9 mouse cellular contexts compared by ENCODE assay signal in genomic region chr11:19761694-19761976, GRCm38 (mm10).
DNase-seq lines count a peak whose midpoint lies in the region; ATAC-seq and TF ChIP-seq lines count a peak whose summit lies in the region.
"Had no signal": no experiment of that assay in that cellular context is flagged by ENCODE, and none has a peak within 500 bp of the region (broad histone marks: within the 10 kb centered on the region; RNA-seq: fewer than 3 reads in every experiment).

No protein-coding gene starts in this region.

- intact Hi-C loops in gastrocnemius, adult 2 months (cut with DNase I) = loop anchor here (1.0 to 5.0 kb wide), 2 partner anchors 226 to 884 kb away; no protein-coding TSS in a partner anchor

- no peaks in the 10 kb centered on the region for H3K27me3 ChIP-seq in lung, embryonic 15.5 days
- H3K27me3 ChIP-seq in midbrain, embryonic 16.5 days (ENCODE audit: control insufficient read depth, insufficient read depth, low read depth, low read length) = peaks cover 6% of the 10 kb centered on the region; the same call in 1 of the 2 replicates

- H3K4me2 ChIP-seq in lung, embryonic 15.5 days = no peak overlapping the region
- no peak overlapping the region for H3K4me2 ChIP-seq in midbrain, embryonic 16.5 days (ENCODE audit: low read length)

- no peaks in the 10 kb centered on the region for H3K9me3 ChIP-seq in lung, embryonic 15.5 days
- H3K9me3 ChIP-seq in midbrain, embryonic 16.5 days (replicated peaks; ENCODE audit: control insufficient read depth, low read length, poor library complexity, severe bottlenecking) = no peaks in the 10 kb centered on the region
- H3K9me3 ChIP-seq: embryonic facial prominence, embryonic 12.5 days had no signal

- ATAC-seq in lung, embryonic 15.5 days (ENCODE audit: borderline replicate concordance, extremely low read depth, low FRiP score, low TSS enrichment) = 0 out of 2 replicates have a peak, but pooled peaks have one; percentile 47
- ATAC-seq in midbrain, embryonic 16.5 days = peak; percentile 40; the same call in 1 of the 2 replicates

- no peak overlapping the region for H3K27ac ChIP-seq in lung, embryonic 15.5 days
- H3K27ac ChIP-seq in midbrain, embryonic 16.5 days (ENCODE audit: low read length) = no peak overlapping the region
- H3K27ac ChIP-seq in gastrocnemius, adult 2 months = no peak overlapping the region
- H3K27ac ChIP-seq: embryonic facial prominence, embryonic 12.5 days had no signal

- 0 out of 2 replicates have a peak, but pooled peaks cover 5% of the 10 kb centered on the region for H3K4me1 ChIP-seq in lung, embryonic 15.5 days
- H3K4me1 ChIP-seq in midbrain, embryonic 16.5 days (ENCODE audit: control insufficient read depth, insufficient read depth, low read length) = peaks cover 2% of the 10 kb centered on the region; the same call in 1 of the 2 replicates
- H3K4me1 ChIP-seq: embryonic facial prominence, embryonic 12.5 days had no signal

- no peak for TF ChIP-seq CTCF in gastrocnemius, adult 2 months (IDR thresholded peaks at IDR 0.05)

- DNase-seq in cerebellum, postnatal 14 days = peak; percentile 26 to 40
- no peak for DNase-seq in cerebellum, postnatal 4 days (ENCODE audit: low spot score in 2 of 2)
- DNase-seq in lung, postnatal 25 days (ENCODE audit: low spot score) = no peak
- peak; percentile 61 for DNase-seq in adrenal gland, postnatal 14 days
- no peak for DNase-seq in gastrocnemius, adult 2 months
- DNase-seq in thymus, postnatal 4 days = no peak

- H3K36me3 ChIP-seq in lung, embryonic 15.5 days = no peaks in the 10 kb centered on the region
- no peaks in the 10 kb centered on the region for H3K36me3 ChIP-seq in midbrain, embryonic 16.5 days (ENCODE audit: control insufficient read depth, insufficient read depth, low read length)
- H3K36me3 ChIP-seq: embryonic facial prominence, embryonic 12.5 days had no signal

- WGBS in lung, embryonic 15.5 days = 50% methylated on average over 4 of the region's 4 CpGs
- WGBS in midbrain, embryonic 16.5 days = 29% methylated on average over 4 of the region's 4 CpGs

- no peak overlapping the region for H3K9ac ChIP-seq in lung, embryonic 15.5 days
- H3K9ac ChIP-seq in midbrain, embryonic 16.5 days (ENCODE audit: low read depth, low read length) = no peak overlapping the region
- H3K9ac ChIP-seq: embryonic facial prominence, embryonic 12.5 days had no signal

- H3K4me3 ChIP-seq in lung, embryonic 15.5 days = no peak overlapping the region
- H3K4me3 ChIP-seq in midbrain, embryonic 16.5 days (ENCODE audit: low read depth, low read length) = no peak overlapping the region
- H3K4me3 ChIP-seq in gastrocnemius, adult 2 months = no peak overlapping the region

Comparison
In these comparisons a context has a peak if more than half of its experiments do, and no peak if none do; other contexts are left out.
1. DNase-seq: peak in cerebellum, postnatal 14 days (2 of 2) and adrenal gland, postnatal 14 days (single experiment); none in cerebellum, postnatal 4 days (0 of 2), lung, postnatal 25 days (single experiment), gastrocnemius, adult 2 months (single experiment) and thymus, postnatal 4 days (single experiment).